Mouse (Mus musculus) kidney, embryonic 16.5 days (tissue): ENCODE data around the gene Kcnn3. TPM values are rescaled to one million over a fixed set of nuclear protein-coding genes. Genes with fewer than 3 reads are reported as not detected.

Experiments used
- ATAC-seq: fragments of 200-750 bp; cut with Nextera tagmentation; 2 replicates; pipeline ENCODE4 v1.8.0; 2017; ENCODE audit warnings: moderate TSS enrichment; ENCODE audit not compliant: low FRiP score, low TSS enrichment
- H3K27ac ChIP-seq: fragments of 300-500 bp; sonication (generic); 2 replicates; pipeline ENCODE4 v1.5.1; 2014; ENCODE audit warnings: low read length
- H3K27me3 ChIP-seq: fragments of 300-500 bp; sonication (generic); 2 replicates; pipeline ENCODE4 v1.6.1; 2014; ENCODE audit warnings: low read length, control low read depth, mixed read lengths; ENCODE audit not compliant: insufficient read depth
- H3K36me3 ChIP-seq: fragments of 300-500 bp; sonication (generic); 2 replicates; pipeline ENCODE4 v1.6.1; 2014; ENCODE audit warnings: low read length, control low read depth, mixed read lengths; ENCODE audit not compliant: insufficient read depth
- H3K4me1 ChIP-seq: fragments of 300-500 bp; sonication (generic); 2 replicates; pipeline ENCODE4 v1.6.1; 2014; ENCODE audit warnings: low read length, control low read depth, mixed read lengths; ENCODE audit not compliant: insufficient read depth
- H3K4me2 ChIP-seq: fragments of 300-500 bp; sonication (generic); replicated peaks from 2 replicates; pipeline ENCODE4 v1.6.1; 2014; ENCODE audit warnings: low read depth, low read length
- H3K4me3 ChIP-seq: fragments of 300-500 bp; sonication (generic); 2 replicates; pipeline ENCODE4 v1.5.1; 2014; ENCODE audit warnings: mild to moderate bottlenecking, low read length
- H3K9ac ChIP-seq: fragments of 300-500 bp; sonication (generic); replicated peaks from 2 replicates; pipeline ENCODE4 v1.6.1; 2014; ENCODE audit warnings: low read length
- H3K9me3 ChIP-seq: fragments of 300-500 bp; sonication (generic); 2 replicates; pipeline ENCODE4 v1.6.1; 2016; ENCODE audit warnings: low read length, control low read depth
- WGBS: fragments of 180-500 bp; shearing (Covaris S2); extraction: QIAGEN DNeasy Blood & Tissue Kit; methylation state at CpG from one replicate; pipeline ENCODE4 v1.1.7; 2014; 5-methylcytosine and 5-hydroxymethylcytosine counted together
- polyA plus RNA-seq: library from polyadenylated mRNA; unstranded; fragments of >200 nt; fragmentation: Nextera tagmentation; extraction: Ambion mirVana; gene quantifications from 2 replicates; pipeline ENCODE4 v1.2.1, GENCODE M21; 2015

Kcnn3 gene
- polyA plus RNA-seq, 1 experiment from 2014 or later = 2.6 TPM

DNA sequence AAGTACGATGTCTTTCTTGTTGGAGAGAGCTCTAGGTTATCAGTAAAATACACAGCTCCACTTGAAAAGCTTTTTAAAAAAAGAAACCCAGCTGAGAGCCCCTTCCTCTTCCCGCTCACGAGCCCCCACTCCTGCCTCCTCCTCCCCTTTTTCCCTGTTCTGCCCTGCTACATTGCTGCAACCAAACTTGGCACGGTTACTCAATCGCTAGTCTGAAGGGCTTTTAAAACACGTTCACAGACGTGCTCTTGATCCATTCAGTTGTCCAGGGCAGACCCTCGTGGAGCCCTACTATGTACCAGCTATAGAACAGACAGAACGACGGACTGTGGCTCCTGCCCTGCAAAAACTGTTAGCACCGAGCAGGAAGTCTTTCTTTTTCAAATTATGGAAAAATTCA lies 72.8 kb downstream of the Kcnn3 start:
- Histone ChIP-seq H3K4me1 (no peaks in the 10 kb centered on the region), H3K36me3 (no peaks in the 10 kb centered on the region), H3K4me3 (no peak overlapping the region), H3K4me2 (no peak overlapping the region), H3K9me3 (no peaks in the 10 kb centered on the region), H3K27me3 (no peaks in the 10 kb centered on the region), H3K9ac (no peak overlapping the region), H3K27ac (no peak overlapping the region)
- 69% methylated on average over 11 of the region's 11 CpGs for WGBS
- no peak for ATAC-seq

DNA sequence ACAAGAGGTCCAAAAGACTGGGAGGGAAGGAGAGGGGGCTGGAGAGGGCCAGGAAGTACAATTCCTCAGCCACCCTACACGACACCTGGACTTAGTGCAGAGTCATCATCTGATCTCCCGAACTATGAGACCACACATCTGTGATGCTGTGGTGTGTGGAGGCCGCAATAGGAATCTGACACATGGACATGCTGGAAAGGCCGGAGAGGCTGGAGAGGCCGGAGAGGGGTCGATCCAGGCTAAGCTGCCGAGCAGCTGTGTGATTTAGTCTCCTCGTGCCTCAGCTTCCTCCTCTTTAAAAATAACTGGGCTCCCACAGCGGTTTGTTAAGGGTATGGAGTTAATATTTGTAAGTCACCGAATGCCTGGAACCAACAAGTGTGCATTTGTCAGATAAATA lies 73.6 kb downstream of the Kcnn3 start:
- no peaks in the 10 kb centered on the region for H3K4me1 ChIP-seq
- H3K27me3 ChIP-seq = no peaks in the 10 kb centered on the region
- H3K36me3 ChIP-seq = no peaks in the 10 kb centered on the region
- H3K4me2 ChIP-seq = no peak overlapping the region
- H3K27ac ChIP-seq = no peak overlapping the region
- no peak overlapping the region for H3K9ac ChIP-seq
- 58% methylated on average over 10 of the region's 10 CpGs for WGBS
- H3K4me3 ChIP-seq = no peak overlapping the region
- no peaks in the 10 kb centered on the region for H3K9me3 ChIP-seq
- ATAC-seq = no peak

DNA sequence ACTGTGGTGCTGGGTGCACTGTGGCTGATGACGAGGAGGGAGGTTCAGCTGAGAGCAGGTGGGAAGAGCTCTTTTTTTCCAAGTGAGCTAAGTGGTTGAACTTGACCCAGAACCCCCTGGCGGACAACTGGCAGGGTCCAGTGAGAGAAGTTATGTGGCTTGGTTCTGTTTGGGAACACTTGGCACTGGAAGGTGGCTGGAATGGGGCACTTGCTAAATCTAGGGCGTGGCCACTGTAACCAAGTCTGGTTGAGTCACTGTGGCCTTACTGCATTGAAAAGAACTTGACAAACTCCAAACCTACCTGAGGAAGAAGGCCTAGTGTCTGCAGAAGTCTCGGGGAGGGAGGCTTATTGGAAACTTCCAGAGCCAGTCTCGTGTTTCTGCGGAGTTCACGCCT lies 78.4 kb downstream of the Kcnn3 start:
- H3K36me3 ChIP-seq = no peaks in the 10 kb centered on the region
- WGBS = 85% methylated on average over 7 of the region's 7 CpGs

GRCm38 (mm10) chr3:89598967-89599366 lies 79.0 kb downstream of the Kcnn3 start:
- no peak overlapping the region for H3K27ac ChIP-seq
- H3K4me3 ChIP-seq = no peak overlapping the region
- peaks cover 6% of the 10 kb centered on the region for H3K9me3 ChIP-seq
- H3K4me1 ChIP-seq = no peaks in the 10 kb centered on the region
- no peaks in the 10 kb centered on the region for H3K27me3 ChIP-seq
- no peak for ATAC-seq
- no peak overlapping the region for H3K4me2 ChIP-seq
- 94% methylated on average over 7 of the region's 7 CpGs for WGBS
- no peak overlapping the region for H3K9ac ChIP-seq
- no peaks in the 10 kb centered on the region for H3K36me3 ChIP-seq

More for the DNA sequence above, 78.4 kb downstream of the Kcnn3 start:
- Histone ChIP-seq H3K4me3 (no peak overlapping the region), H3K27ac (no peak overlapping the region), H3K27me3 (no peaks in the 10 kb centered on the region), H3K4me2 (no peak overlapping the region), H3K9me3 (peaks cover 6% of the 10 kb centered on the region), H3K9ac (no peak overlapping the region), H3K4me1 (no peaks in the 10 kb centered on the region)
- no peak for ATAC-seq

GRCm38 (mm10) chr3:89601060-89601459 lies 81.1 kb downstream of the Kcnn3 start:
- no peak overlapping the region for H3K9ac ChIP-seq
- H3K4me2 ChIP-seq = no peak overlapping the region
- H3K36me3 ChIP-seq = no peaks in the 10 kb centered on the region
- no peak overlapping the region for H3K4me3 ChIP-seq
- H3K9me3 ChIP-seq = peaks cover 6% of the 10 kb centered on the region
- 20% methylated on average over 7 of the region's 7 CpGs for WGBS
- no peak for ATAC-seq
- H3K27me3 ChIP-seq = no peaks in the 10 kb centered on the region
- no peaks in the 10 kb centered on the region for H3K4me1 ChIP-seq
- H3K27ac ChIP-seq = no peak overlapping the region

- Histone ChIP-seq H3K4me1 (no peaks in the 10 kb centered on the region), H3K9me3 (peaks cover 6% of the 10 kb centered on the region), H3K4me3 (no peak overlapping the region), H3K27ac (no peak overlapping the region), H3K27me3 (no peaks in the 10 kb centered on the region), H3K36me3 (no peaks in the 10 kb centered on the region), H3K4me2 (no peak overlapping the region), H3K9ac (no peak overlapping the region)
- 92% methylated on average over 5 of the region's 5 CpGs for WGBS
- no peak for ATAC-seq
Observed at GRCm38 (mm10) chr3:89603300-89603699, 83.3 kb downstream of the Kcnn3 start.

DNA sequence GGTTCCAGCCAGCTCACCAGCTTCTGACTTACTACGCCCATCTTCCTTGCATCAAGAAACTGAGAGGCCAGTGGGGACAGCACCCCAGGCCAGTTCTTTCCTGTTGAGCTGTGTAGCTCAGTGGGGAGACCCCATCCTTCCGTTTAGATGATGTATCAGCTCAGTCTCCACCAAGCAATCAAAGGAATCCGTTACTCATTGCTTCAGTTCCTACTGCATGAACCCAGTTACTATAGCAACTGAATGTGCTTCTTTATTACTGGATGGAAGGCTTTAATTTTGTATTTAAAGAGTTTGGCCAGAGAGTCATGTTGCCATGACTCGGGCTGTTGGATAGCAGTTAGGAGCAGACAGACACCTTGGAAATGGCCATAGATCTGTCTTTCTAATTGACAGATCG lies 85.3 kb downstream of the Kcnn3 start:
- Histone ChIP-seq H3K9ac (no peak overlapping the region), H3K9me3 (no peaks in the 10 kb centered on the region), H3K4me1 (no peaks in the 10 kb centered on the region), H3K4me2 (no peak overlapping the region), H3K4me3 (no peak overlapping the region), H3K27me3 (no peaks in the 10 kb centered on the region), H3K27ac (no peak overlapping the region), H3K36me3 (no peaks in the 10 kb centered on the region)
- 72% methylated on average over 5 of the region's 5 CpGs for WGBS
- no peak for ATAC-seq

DNA sequence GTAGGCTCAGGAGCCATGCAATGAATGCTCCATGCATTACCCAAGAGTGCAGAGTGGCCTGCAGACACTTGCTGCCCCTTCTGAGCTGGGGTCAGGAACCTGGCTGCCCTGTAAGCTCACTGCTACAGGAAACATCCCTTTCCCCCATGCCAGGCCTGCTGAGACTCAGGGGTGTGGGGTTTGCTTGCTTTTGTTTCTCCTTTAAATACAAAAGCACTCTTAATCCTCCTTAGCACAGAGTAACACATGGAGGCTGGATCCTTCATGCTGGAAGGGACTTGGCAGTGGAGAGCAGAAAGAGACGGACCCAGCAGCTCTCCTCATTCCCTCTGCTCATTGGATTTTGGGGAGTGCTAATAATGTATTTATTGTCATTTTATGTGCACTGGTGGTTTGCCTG lies 87.4 kb downstream of the Kcnn3 start:
- H3K27me3 ChIP-seq = no peaks in the 10 kb centered on the region
- WGBS = 62% methylated on average over 1 of the region's 1 CpGs
- no peak overlapping the region for H3K27ac ChIP-seq
- no peak overlapping the region for H3K9ac ChIP-seq
- no peak for ATAC-seq
- no peaks in the 10 kb centered on the region for H3K4me1 ChIP-seq
- no peak overlapping the region for H3K4me3 ChIP-seq
- no peaks in the 10 kb centered on the region for H3K36me3 ChIP-seq
- no peaks in the 10 kb centered on the region for H3K9me3 ChIP-seq
- H3K4me2 ChIP-seq = no peak overlapping the region

- no peak for ATAC-seq
- H3K9me3 ChIP-seq = no peaks in the 10 kb centered on the region
Observed at GRCm38 (mm10) chr3:89612048-89612447, 92.1 kb downstream of the Kcnn3 start.

DNA sequence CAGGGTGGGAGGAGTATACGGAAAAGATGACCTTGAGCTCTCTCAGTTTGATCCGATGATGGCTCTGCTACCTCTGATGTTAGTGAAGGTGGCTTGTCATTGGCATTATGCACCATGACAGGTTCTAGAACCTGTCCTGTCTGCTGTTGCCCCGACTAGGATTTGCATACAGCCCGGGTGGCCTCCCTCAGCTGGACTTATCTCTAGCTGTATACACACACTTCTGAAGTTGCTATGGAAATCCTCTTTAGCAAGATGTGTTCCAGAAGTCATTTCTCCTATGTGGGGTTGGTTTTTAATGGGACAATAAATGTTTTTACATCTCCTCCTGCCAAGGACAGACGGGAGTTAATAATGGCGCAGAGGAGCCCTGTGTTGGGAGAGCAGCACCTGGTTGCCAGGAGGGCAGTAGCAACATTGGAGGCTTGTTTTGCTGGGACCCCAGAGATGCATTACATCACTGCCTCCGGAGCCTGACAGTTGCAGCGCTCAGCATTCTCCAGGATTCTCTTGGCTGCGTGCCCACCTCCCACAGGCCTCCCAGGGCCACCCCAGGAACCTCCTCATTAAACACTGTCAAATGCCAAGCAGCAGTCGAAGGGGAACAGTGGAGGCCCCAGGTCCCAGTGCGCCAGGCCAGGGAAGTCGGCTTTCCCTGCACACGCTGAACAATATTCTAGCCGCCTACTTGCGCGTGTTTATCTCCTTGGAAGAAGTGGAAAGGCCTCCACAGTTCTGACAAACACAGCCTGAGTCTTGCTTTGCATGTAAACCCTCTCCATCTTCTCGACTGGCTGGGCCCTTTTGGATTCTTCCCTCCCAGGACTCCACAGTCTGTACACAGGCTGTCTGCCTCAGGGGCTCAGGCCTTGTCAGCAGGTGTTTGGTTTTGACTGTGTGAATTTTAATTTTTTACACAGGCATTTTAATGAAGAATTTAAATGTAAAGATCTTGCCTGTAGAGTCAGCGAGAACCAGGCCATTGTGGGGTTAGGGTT lies 93.9 kb downstream of the Kcnn3 start:
- peak; percentile 95 for ATAC-seq
- WGBS = 27% methylated on average over 18 of the region's 18 CpGs
- H3K27ac ChIP-seq = peak overlapping the region; percentile 46
- peaks cover 13% of the 10 kb centered on the region for H3K4me1 ChIP-seq
- no peak overlapping the region for H3K4me2 ChIP-seq
- H3K4me3 ChIP-seq = no peak overlapping the region
- no peaks in the 10 kb centered on the region for H3K27me3 ChIP-seq
- no peaks in the 10 kb centered on the region for H3K9me3 ChIP-seq
- no peak overlapping the region; the same call in 1 of the 2 replicates for H3K9ac ChIP-seq
- H3K36me3 ChIP-seq = no peaks in the 10 kb centered on the region

More at GRCm38 (mm10) chr3:89612048-89612447, 92.1 kb downstream of the Kcnn3 start:
- H3K27ac ChIP-seq = no peak overlapping the region
- no peaks in the 10 kb centered on the region for H3K36me3 ChIP-seq
- H3K4me1 ChIP-seq = peaks cover 13% of the 10 kb centered on the region
- WGBS = 77% methylated on average over 5 of the region's 5 CpGs
- H3K4me2 ChIP-seq = no peak overlapping the region
- no peak overlapping the region for H3K4me3 ChIP-seq
- H3K27me3 ChIP-seq = no peaks in the 10 kb centered on the region
- H3K9ac ChIP-seq = no peak overlapping the region
